Mouse (Mus musculus): ENCODE measurements around the gene Camp.
"Not testable (repeated sequence)": the region's sequence is repeated elsewhere in the genome, so short reads cannot be mapped to it uniquely, and the experiment has no call there.

Camp gene

GRCm38 (mm10) chr9:109850099-109850498 lies 682 bp upstream of the Camp start:
- DNase-seq = no peak

GRCm38 (mm10) chr9:109833088-109833412 lies 16.4 kb downstream of the Camp start:
- no peak for DNase-seq

- DNase-seq = peak; percentile 85 to 89
Measured at GRCm38 (mm10) chr9:109832391-109833087, 16.9 kb downstream of the Camp start, which contains the start of gene Nme6. Gene Nme6, plus strand, starts transcription at chr9:109832749.

- DNase-seq = no peak
Measured at GRCm38 (mm10) chr9:109826181-109826580, 23.2 kb downstream of the Camp start.

- DNase-seq = no peak
Measured at GRCm38 (mm10) chr9:109825739-109826138, 23.7 kb downstream of the Camp start.

- no peak for DNase-seq
Measured at GRCm38 (mm10) chr9:109816341-109816740, 33.1 kb downstream of the Camp start.

GRCm38 (mm10) chr9:109813424-109813823 lies 36.0 kb downstream of the Camp start:
- DNase-seq = no peak

GRCm38 (mm10) chr9:109811980-109812379 lies 37.4 kb downstream of the Camp start, which contains the start of gene Spink8:
Gene Spink8, plus strand, starts transcription at chr9:109812280.
- DNase-seq = no peak

- no peak for DNase-seq
Measured at GRCm38 (mm10) chr9:109807898-109808297, 41.5 kb downstream of the Camp start.

GRCm38 (mm10) chr9:109806695-109807293 lies 42.6 kb downstream of the Camp start:
- DNase-seq = no peak

GRCm38 (mm10) chr9:109806260-109806659 lies 43.2 kb downstream of the Camp start:
- no peak for DNase-seq

GRCm38 (mm10) chr9:109805596-109805995 lies 43.8 kb downstream of the Camp start:
- DNase-seq = not testable (repeated sequence)

- DNase-seq = peak; percentile 4 to 5
Measured at GRCm38 (mm10) chr9:109798051-109798450, 51.4 kb downstream of the Camp start.
